Mouse (Mus musculus) right cerebral cortex, postnatal 14 days (tissue): ENCODE results near the gene Maco1.
A peak's percentile ranks its signal among the peaks of the same experiment; 100 is the strongest.

Experiments
- DNase-seq: peaks from one replicate; pipeline ENCODE4 v3.0.0; 2022

Maco1 gene

DNA sequence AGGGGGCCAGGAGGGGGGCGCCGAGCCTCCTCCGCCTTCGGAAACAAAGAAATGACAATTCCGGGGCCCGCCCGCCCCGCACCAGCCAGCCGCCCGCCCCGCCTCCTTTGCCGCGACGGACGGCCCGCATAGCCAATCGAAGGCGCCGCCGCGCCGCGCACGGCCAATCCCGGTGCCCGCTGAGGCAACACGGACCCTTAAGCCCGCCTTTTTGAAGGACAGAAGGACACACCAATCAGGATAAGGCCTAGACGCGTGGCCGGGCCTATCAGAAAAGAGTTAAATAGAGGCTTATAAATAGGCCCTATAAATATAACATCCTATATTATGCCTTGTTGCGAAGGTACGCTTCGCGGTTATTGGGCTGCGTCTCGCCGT, at the start of gene Maco1:
Maco1 (minus strand) TSS at position 87 of the 378 bp plus-strand sequence.
- DNase-seq = peak; percentile 98

DNA sequence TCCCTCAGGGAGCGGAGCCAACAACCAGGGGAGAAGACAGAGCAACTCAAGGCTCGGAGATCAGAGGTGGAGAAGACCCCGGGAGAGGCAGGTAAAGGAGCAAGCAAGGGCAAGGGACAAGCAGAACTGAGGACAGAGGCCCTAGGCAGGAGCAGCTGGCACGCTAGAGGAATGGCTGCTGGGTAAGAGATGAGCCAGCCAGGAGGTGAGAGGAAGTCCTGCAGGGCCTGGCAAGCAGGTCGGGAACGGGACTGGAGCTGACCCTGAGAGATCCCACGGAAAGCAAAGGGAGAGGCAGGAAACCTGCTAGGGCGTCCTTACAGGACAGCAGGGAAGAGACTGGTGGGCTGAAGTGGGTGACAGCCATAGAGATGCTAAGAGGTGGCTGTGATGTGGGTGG, 48.0 kb upstream of the Maco1 start:
- DNase-seq = no peak

DNA sequence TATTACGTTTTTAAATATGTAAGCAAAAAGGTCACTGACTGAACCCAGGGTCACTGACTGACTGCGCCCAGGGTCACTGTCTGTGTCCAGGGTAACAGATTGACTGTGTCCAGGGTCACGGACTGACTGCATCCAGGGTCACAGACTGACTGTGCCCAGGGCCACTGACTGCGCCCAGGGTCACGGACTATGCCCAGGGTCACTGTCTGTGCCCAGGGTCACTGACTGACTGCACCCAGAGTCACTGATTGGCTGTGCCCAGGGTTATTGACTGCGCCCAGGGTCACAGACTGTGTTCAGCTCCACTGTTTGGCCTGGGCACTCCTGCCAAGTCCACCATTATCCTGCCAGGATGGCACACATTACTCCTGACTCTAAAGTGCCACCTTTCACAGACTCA, 44.1 kb upstream of the Maco1 start:
- no peak for DNase-seq

DNA sequence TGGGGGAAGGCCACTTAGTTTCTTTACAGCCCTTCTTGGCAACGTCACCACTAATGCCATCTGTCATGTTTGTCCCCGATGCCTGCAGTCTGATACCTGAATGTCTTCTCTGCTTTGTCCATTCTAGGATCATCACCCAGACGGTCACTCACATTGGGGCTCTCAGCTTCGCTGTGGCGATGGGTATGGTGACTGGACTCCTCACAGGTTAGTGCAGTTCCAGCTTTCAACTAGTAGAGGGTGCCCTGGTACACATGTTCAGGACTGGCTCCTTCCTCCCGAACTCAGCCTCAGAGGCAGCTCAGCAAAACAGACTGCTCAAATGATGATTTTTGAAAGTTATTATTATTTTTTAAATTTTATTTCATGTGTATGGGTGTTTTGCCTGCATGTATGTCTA, 39.0 kb upstream of the Maco1 start:
- peak; percentile 57 for DNase-seq

DNA sequence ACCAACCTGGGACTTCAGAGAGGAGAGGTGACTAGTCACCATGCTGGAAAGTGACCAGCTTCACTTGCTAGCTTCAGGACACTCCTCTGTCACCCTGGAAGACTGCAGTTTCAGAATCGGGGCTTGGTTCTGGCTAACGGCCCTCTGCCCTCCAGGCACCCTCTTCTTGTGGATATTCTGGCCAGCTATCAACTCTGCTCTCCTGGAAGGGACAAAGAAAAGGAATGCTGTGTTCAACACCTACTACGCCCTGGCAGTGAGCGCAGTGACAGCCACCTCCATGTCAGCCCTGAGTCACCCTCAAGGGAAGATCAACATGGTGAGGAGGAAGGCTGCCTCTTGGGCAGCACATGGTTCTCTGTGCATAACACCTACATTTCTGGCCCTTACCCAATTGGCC, 31.2 kb upstream of the Maco1 start:
- no peak for DNase-seq

DNA sequence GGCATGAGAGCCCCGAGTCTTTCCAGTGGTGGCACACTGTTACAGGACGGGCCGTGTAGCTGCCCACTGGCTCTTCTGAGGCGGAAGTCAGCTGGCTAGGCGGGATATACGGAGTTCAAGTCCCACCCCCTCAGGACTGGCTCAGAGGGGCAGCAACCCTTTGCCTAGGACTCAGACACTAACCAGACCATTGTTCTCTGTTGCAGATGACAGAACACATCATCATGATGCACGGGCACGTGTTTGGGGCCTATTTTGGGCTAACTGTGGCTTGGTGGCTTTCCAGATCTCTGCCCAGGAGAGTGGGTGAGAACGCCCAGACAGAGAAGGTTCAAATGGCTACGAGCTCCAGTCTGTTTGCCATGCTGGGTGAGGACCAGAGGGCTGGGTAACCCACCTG, 30.7 kb upstream of the Maco1 start:
- no peak for DNase-seq

DNA sequence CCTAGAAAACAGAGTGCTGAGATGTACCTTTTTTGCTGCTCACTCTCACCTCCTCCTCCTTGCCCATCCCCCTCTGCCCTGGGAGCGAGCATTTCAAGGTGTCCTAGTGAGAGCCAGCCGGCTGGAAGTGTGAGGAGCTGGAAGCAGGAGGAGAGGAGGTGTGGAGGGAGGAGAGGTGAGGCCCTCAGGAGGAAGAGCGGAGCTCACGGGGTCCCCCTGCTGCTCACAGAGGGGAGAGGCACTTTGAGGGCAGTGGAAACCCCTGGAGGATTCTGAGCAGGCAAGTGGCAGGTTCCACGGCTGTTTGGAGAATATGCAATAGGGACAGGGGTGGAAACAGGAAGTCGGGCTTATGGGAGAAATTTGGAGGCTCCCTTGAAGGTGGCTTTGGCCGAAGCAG, 30.1 kb upstream of the Maco1 start:
- DNase-seq = no peak

DNA sequence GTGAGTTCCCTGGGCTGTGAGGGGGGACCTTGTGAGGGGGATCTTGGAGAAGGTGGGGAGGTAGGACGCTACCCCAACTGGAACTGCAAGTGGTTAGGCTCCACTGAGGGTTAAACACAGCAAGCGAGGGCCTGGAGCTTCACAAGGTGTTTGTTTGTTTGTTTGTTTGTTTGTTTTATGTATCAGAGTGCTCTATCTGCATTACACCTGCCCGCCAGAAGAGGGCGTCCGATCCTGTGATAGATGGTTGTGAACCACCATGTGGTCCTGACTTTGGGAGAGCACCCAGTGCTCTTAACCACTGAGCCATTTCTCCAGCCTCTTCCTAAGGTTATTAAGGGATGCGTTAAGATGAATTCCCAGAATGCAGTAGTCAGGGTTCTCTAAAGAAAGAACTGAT, 26.9 kb upstream of the Maco1 start:
- no peak for DNase-seq

DNA sequence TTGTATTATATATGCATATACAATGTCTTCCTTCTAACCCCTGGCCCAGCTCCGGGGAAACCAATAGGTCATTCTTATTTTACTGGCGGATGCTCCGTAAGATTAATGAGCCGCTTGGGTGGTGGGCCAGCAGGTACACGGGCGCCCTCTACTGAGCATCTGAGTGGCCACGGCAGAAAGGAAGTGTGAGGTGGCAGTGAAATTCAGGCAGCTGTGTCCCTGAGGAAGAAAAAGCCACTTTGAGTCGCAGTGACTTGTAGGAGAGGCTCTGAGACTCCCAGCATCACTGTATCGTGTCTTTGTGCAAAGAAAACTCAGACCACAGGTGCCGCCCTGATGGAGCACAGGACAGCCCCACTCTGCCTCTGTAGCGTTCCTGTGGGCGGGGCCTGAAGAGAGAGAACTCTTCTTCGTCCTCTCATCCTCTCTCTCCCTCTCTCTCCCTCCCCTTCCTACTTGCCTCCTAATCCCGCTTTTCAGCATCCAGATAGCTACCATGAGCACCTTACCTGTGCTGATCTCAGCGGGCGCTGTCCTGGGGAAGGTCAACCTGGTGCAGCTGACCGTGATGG, 26.4 kb upstream of the Maco1 start:
- peak; percentile 81 for DNase-seq

DNA sequence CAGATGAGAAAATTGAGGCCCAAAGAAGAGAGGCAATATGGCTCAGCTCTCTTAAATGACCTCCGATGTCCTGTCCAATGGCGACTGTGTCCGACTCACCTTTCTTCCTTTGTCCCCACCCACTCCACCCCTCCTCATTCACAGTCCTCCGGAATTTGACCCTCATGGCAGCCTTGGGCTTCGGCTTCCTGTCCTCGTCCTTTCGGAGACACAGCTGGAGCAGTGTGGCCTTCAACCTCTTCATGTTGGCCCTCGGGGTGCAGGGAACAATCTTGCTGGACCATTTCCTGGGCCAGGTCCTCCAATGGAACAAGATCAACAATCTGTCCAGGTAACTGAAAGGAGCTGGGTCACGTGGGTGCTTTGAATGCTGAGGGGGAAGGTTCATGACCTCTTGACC, 23.0 kb upstream of the Maco1 start:
- no peak for DNase-seq

DNA sequence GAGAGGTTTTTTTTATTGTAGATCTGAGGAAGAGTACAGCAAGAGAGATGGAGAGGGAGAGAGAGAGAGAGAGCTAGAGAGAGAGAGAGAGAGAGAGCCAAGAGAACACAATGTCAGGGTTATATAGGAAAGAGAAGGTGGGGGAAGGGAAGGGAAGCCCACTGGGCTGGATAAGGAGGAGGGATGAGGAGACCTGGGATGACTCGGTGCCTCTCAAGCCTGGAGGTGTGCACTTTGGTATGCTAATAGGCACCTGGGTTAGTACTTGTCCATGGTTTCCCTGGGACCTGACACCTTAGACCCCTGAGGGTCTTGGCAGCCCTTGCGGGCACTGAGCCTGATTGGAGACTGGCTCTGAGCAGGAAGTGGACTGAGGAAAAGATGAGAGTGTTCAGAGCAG, 18.8 kb upstream of the Maco1 start:
- DNase-seq = no peak

DNA sequence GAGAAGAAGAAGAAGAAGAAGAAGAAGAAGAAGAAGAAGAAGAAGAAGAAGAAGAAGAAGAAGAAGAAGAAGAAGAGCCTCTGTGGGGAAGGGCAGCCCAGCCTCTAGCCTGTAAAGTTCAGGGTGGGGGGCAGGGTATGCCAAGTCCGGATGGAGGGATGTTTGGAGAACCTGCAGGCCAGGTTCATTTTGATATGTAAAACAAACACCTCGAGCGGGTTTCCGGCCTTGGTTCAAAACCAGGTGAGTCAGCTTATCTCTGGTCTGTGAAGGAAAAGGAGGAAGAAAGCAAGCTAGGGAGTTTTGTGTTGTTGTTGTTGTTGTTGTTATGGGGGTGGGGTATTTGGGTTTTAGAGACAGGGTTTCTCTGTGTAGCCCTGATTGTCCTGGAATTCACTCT, 18.3 kb upstream of the Maco1 start:
- no peak for DNase-seq

DNA sequence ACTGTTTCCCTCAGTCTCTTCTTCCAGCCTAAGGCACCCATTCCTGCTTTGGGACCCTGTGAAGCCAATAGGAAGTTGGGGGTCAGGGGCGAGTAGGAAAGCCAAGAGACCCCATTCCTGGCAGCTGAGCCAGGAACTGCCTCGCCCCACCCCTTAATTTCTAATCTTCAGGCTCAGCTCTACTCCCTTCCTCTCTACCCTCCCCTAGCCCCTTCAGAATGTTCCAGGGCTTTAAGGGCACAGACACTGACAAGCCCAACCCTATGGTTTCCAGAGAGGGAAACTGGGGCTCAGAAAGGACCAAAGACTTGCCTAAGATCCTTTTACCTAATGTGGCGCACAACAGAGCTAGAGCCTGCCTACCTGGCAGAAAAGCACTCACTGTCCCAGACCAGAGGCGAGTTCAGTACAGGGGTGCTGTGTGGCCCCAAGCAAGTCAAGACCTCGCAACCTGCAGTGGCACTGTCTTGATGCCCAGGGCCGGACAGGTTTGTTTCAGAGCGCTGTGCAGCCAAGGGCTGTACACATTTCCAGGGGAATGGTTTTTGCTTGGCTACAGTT, 16.8 kb upstream of the Maco1 start:
- DNase-seq = no peak

DNA sequence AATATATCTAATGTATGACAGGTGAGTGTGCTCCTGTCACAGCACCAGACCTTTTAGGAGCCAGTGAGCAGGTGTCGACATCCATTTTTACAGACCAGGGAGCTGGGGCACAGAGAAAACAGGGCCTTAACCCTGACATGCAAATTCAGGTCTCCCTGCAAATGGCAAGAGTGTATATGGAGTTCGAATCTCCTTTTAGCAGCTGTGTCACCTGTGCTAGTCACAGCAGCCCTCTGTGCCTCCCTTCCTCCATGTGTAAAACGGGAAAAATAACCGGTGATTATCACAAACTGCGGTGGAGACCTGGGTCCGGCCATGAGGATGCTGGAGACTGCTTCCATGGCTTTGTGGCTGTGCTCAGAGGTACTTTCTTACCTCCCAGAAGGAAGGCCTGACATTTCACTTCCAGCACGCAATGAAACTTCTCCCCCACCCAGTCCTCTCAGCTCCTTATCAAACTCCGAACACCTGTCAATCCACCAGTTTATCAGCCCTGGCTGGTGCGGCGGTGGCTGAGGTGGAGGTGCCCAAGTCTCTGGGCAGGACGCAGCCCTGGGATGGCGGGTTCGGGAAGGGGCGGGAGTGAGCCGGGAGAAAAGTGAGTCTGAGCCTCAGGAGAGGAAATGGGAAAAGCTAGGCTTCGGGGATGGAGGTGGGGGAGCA, 16.1 kb upstream of the Maco1 start:
- DNase-seq = no peak

DNA sequence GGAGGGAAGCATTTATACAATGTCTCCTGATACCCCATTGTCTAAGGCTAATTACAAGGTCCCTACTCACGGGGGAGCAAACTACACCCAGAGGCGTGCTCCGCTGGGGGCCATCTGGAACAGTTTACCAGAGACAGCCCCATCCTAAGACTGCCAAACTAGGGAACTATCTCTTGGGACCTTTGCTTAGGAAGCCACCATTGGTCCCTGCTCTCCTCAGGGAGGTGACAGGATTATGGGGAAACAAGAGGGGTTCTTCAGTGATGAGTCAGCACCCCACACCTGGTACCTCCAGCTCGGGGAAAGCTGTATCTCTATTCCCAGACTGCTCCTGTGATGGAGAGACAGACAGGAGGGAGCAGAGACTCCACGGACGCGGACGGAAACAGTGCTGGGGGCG, 15.3 kb upstream of the Maco1 start:
- DNase-seq = no peak

DNA sequence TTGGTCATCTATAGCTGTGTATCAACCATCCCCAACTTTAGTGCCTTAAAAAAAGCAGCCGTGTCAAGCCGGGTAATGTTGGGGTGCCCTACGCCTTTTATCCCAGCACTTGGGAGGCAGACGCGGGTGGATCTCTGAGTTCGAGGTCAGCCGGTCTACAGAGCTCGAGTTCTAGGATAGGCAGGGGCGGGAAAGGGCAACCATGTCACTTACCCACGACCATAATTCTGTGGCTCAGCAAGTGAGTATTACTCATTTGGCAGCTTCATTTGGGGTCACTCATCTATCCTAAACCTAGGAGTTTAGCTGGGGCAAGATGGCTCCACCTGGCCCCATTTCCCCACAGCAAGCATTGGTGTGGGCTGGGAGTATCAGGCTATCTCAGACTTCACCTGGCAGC, 14.9 kb upstream of the Maco1 start:
- DNase-seq = no peak

DNA sequence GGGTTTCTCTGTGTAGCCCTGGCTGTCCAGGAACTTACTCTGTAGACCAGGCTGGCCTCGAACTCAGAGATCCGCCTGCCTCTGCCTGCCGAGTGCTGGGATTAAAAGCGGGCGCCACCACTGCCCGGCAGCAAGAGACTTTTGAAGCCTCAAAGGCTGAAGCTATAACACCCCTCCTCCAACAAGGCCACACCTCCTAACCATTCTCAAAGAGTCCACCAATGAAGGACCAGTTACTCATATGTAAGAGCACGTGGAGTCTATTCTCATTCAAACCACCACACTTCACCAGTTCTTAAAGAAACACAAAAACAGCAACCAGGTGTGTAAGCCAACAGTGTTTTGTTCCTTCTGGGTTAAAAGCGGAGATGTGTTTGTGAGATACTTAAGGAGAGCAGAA, 14.5 kb upstream of the Maco1 start:
- no peak for DNase-seq

DNA sequence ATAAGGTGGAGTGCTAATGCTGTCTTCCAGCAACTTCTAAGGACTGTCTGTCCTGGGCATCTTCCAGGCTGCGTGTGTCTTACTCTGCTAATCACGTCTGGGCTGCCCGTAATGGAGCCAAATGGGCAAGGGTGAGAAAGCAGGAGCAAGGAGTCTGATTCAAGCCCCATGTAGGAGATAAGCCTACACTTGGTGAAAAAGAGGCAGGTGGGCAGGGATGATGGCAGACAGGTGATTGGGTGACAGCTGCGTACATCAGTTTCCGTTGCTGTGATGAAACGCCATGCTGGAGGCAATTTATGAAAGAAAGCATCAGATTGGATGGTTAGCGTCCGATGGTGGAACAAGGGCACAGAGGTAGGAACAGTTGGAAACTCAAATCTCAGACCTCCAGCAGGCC, 14.1 kb upstream of the Maco1 start:
- no peak for DNase-seq

DNA sequence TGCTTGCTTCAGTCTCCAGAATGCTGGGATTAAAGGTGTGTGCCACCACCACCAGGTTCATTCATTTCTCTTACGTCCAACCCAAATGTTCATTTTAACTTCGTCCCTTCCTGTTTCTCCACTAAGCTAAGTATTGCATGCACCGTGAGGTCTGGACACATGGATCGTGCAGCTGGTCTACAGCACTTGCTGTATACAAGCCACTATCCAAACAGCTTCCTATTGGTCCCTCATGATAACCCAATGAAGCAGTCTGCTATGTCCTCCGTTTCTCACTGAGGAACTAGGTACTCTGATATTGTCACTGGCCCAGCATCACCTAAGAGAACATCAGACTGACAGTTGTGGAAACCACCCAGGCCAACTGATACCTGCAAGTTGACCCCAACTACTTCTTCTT, 12.6 kb upstream of the Maco1 start:
- DNase-seq = no peak

DNA sequence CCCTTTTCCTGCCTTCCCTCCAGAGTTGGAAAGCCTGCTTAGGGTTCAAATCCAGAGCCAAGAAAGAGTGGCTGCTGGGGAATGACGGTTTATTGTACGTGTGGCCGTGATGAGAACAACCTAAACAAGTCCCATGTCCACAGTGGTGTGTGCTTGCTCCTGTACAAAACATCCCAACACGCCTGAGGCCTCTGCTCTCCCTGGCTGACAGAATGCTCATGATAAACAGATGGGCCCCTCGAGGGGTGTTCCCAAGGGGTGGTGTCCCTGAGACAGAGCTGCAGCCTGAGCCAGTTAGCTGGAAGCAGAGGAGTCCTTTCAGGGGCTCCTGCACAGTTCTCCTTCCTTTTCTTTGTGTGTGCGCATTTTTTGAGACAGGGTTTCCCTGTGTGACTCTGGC, 12.2 kb upstream of the Maco1 start:
- no peak for DNase-seq

DNA sequence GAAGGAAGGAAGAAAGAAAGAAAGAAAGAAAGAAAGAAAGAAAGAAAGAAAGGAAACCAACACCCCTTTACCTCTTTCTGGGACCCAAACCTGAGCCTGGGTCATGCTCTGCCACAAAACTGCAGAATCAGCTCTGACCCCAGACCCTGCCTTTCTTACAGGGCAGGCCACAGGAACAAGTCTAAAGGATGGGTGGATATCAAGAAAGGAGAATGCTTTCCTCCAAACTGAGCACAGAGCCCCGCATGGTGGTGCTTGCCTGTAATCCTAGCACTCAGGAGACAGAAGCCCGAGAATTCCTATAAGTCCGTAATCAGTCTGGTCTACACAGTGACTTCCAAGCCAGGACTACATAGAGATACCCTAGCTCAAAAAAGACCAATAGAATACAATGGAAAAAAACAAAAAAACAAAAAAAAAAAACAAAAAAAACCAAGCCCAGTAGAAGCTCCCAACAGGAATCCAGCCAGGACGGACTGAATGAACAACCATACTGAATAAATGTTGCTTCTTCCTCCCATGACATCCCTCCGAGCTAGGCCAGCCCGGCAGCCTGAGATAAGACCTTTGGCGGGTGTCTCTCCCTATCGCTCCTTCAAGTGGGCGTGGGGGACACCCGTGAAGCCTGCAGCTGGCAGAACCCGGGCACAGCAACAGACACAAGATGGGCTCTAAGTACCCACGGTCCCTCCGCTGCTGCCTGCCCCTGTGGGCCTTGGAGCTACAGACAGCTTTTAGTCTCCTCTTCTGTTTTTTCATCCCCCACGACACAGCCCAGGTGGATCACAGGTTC, 11.0 kb upstream of the Maco1 start, which contains the start of gene Rhd:
Rhd (plus strand) TSS at position 600 of the 793 bp plus-strand sequence.
- DNase-seq = no peak

DNA sequence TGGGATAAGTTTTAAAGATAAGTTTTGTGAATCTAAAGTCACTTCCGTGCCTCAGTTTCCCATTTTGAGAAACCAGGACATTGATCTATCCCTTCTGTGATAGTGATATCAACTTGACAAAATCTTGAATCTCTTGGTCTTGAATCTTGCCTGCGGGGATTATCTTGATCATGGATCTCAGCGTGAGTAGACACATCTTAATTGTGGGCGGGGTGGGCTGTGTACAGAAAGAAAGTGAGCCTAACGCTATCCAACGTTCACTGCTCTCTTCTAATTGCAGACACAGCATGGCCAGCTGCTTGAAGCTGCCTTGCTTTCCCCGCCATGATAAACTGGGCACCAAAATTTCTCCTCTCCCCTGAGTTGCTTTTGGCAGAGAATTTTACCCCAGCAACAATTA, 9.9 kb upstream of the Maco1 start:
- DNase-seq = no peak

DNA sequence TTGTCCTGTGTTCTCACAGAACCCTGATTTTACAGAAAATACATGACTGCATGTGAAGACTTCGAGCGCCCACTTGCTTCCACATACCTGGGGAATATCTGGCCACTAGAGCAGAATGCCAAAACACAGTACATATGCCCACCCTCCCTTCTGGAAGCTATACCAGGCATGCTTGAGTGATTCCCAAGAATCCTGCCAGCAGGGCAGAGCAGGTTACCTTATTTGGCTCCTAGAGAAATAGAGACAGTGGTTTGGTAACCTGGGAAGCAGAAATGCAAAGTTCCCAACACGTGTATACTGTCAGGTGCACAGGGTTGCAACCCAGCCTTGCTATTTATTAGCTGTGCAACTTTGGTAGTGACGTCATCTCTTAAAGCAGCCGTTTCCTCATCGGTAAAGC, 8.7 kb upstream of the Maco1 start:
- no peak for DNase-seq

DNA sequence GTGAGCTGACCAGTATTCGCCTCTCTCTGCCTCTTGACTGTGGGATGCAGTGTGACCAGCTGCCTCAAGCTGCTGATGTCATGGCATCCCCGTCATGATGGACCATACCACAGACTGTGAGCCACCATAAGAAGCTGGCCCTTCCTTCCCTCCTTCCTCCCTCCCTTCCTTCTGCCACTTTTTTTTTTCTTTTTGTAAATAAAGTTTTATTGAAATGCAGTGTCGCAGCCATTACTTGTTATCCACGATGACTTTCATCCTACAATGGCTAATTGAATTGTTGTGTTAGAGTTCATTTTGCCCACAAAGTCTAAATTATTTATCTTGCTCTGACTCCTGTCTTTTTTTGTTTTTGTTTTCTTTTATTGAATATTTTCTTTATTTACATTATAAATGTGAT, 5.3 kb upstream of the Maco1 start:
- no peak for DNase-seq
